ENCODE assay signal across 27 mouse cellular contexts in the genomic region with DNA sequence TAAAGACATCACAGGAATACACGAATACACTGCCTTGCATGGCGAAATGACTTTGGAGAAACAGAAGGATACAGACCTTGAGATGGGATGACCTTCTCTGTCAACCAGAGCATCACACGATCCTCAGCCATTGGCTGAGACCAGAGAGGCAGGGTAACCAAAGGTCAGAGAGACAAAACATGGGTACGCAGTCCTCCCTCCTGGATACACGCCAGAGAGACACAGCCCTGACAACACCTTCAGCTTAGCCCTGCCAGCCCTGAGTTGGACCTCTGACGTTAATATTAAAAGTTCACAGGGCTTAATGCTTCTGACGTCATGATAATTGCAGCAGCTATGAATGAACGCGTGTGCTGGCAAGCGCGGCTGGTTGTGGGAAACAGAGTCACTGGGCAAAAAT. TPM values are rescaled to one million over a fixed set of nuclear protein-coding genes. Genes with fewer than 3 reads are reported as not detected.
"Had no signal": no experiment of that assay in that cellular context is flagged by ENCODE, and none has a peak within 500 bp of the region (broad histone marks: within the 10 kb centered on the region; RNA-seq: fewer than 3 reads in every experiment).

No protein-coding gene starts in this region.

- H3K4me1 ChIP-seq: hindbrain, embryonic 12.5 days; limb, embryonic 12.5 days had no signal

- DNase-seq: gastrocnemius, adult 2 months; gastrocnemius, postnatal 10 days; gastrocnemius, postnatal 25 days; heart, adult 2 months; heart, postnatal 10 days; heart, postnatal 4 days; kidney, adult 18-20 months; kidney, adult 8-10 months; kidney, postnatal 10 days; kidney, postnatal 25 days; kidney, postnatal 4 days; liver, embryonic 13.5 days had no signal

- H3K4me2 ChIP-seq: heart, embryonic 11.5 days; heart, embryonic 13.5 days; heart, embryonic 15.5 days; hindbrain, embryonic 12.5 days; hindbrain, embryonic 14.5 days; intestine, embryonic 15.5 days; limb, embryonic 12.5 days; liver, embryonic 13.5 days; liver, embryonic 15.5 days had no signal

- H3K27me3 ChIP-seq: heart, embryonic 13.5 days; heart, embryonic 15.5 days; hindbrain, embryonic 12.5 days; intestine, embryonic 15.5 days; limb, embryonic 12.5 days; liver, embryonic 13.5 days had no signal

- H3K27ac ChIP-seq: gastrocnemius, adult 2 months; heart, adult 2 months; heart, embryonic 13.5 days; heart, embryonic 15.5 days; hindbrain, embryonic 10.5 days; hindbrain, embryonic 12.5 days; hindbrain, embryonic 14.5 days; intestine, embryonic 15.5 days; layer of hippocampus, adult 2 months; left cerebral cortex, adult 2 months; limb, embryonic 10.5 days; limb, embryonic 12.5 days; liver, embryonic 13.5 days; liver, embryonic 15.5 days had no signal

- H3K4me3 ChIP-seq: gastrocnemius, adult 2 months; heart, adult 2 months; heart, embryonic 13.5 days; heart, embryonic 15.5 days; hindbrain, embryonic 10.5 days; hindbrain, embryonic 12.5 days; intestine, embryonic 15.5 days; layer of hippocampus, adult 2 months; left cerebral cortex, adult 2 months; limb, embryonic 10.5 days; limb, embryonic 12.5 days; liver, embryonic 13.5 days; liver, embryonic 15.5 days had no signal

- ATAC-seq: hindbrain, embryonic 16.5 days; inflammation-experienced regulatory T-cells, adult 6 months; intestine, embryonic 15.5 days; intestine, postnatal 0 days had no signal

- H3K36me3 ChIP-seq: heart, embryonic 13.5 days; heart, embryonic 15.5 days; hindbrain, embryonic 10.5 days; hindbrain, embryonic 12.5 days; intestine, embryonic 15.5 days; limb, embryonic 10.5 days; limb, embryonic 12.5 days; liver, embryonic 13.5 days; liver, embryonic 15.5 days had no signal

- H3K9ac ChIP-seq: heart, embryonic 13.5 days; heart, embryonic 15.5 days; hindbrain, embryonic 12.5 days; hindbrain, embryonic 14.5 days; intestine, embryonic 15.5 days; limb, embryonic 12.5 days; liver, embryonic 13.5 days; liver, embryonic 15.5 days had no signal

- H3K9me3 ChIP-seq: heart, embryonic 13.5 days; heart, embryonic 15.5 days; limb, embryonic 10.5 days; liver, embryonic 15.5 days had no signal

RNA-seq across cellular contexts. Expression of a gene that starts 11.1 kb away (rescaled TPM):
- polyA plus RNA-seq: inflammation-experienced regulatory T-cells, adult 6 months had no signal
